Mouse (Mus musculus) ES-Bruce4 (cell line): ENCODE measurements around the gene Dync1i1.

Source experiments
- CTCF ChIP-seq: IDR thresholded peaks from one replicate; pipeline ENCODE4 v1.8.1; 2011; ENCODE audit warnings: low read depth, low read length
- EP300 ChIP-seq: IDR thresholded peaks from 2 replicates; pipeline ENCODE4 v1.6.1; 2011; ENCODE audit warnings: low read depth, low read length; ENCODE audit not compliant: insufficient read depth

DNA sequence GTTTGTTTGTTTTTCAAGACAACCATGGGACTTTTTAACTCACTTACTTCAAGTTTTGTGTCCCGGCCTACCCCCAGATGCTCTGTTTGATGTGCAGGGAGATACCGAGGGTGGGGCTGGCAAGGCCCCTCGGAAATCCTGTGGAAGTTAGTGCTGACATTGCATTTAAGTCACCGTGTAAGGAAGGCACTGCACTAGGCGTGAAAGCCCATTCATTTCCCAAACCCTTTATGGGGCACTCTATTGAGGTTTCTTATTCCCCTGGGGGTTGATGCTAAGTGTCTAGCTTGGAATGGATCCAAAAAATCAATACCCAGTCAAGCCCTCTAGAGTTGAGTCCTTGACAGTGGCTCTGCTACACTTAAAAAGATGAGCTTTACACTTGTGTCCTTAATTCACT lies 27.2 kb downstream of the Dync1i1 start:
- TF ChIP-seq CTCF: no peak
- TF ChIP-seq EP300: no peak
